9 mouse cellular contexts compared by ENCODE assay signal in genomic region chr11:115173549-115174339, GRCm38 (mm10). TPM values are rescaled to one million over a fixed set of nuclear protein-coding genes. Genes with fewer than 3 reads are reported as not detected.
DNase-seq lines count a peak whose midpoint lies in the region; ATAC-seq and TF ChIP-seq lines count a peak whose summit lies in the region.
"Had no signal": no experiment of that assay in that cellular context is flagged by ENCODE, and none has a peak within 500 bp of the region (broad histone marks: within the 10 kb centered on the region; RNA-seq: fewer than 3 reads in every experiment).

No protein-coding gene starts in this region.

- H3K9ac ChIP-seq in heart, embryonic 16.5 days (ENCODE audit: low read length), result peak overlapping the region; percentile 33; the same call in 1 of the 2 replicates
- H3K9ac ChIP-seq in neural tube, embryonic 15.5 days (replicated peaks), result no peak overlapping the region
- H3K9ac ChIP-seq: liver, embryonic 14.5 days had no signal

- WGBS in heart, embryonic 16.5 days, result 27% methylated on average over 16 of the region's 16 CpGs
- WGBS in bone marrow, adult 2 months, result 20% methylated on average over 16 of the region's 16 CpGs
- WGBS in neural tube, embryonic 15.5 days, result 16% methylated on average over 16 of the region's 16 CpGs

- intact Hi-C loops in heart, postnatal 14 days (cut with DNase I), result no loop called here

- DNase-seq in heart, postnatal 14 days, result no peak
- DNase-seq in kidney, postnatal 25 days, result peak; percentile 42 to 73
- no peak for DNase-seq in adrenal gland, adult (ENCODE audit: inconsistent age in 2 of 2, low spot score in 1 of 2)
- no peak for DNase-seq in frontal cortex, postnatal 10 days (ENCODE audit: low spot score in 2 of 2)
- DNase-seq in urinary bladder, postnatal 10 days (ENCODE audit: low spot score), result no peak

- no peaks in the 10 kb centered on the region for H3K9me3 ChIP-seq in heart, embryonic 16.5 days (replicated peaks; ENCODE audit: control insufficient read depth, low read length)
- H3K9me3 ChIP-seq in neural tube, embryonic 15.5 days (replicated peaks), result no peaks in the 10 kb centered on the region

- no peak overlapping the region for H3K4me3 ChIP-seq in heart, embryonic 16.5 days (ENCODE audit: low read length)
- no peak overlapping the region for H3K4me3 ChIP-seq in bone marrow, adult 2 months (replicated peaks; ENCODE audit: control insufficient read depth, low read depth, low read length)
- no peak overlapping the region for H3K4me3 ChIP-seq in neural tube, embryonic 15.5 days (replicated peaks)

- no peak for TF ChIP-seq CTCF in bone marrow, adult 2 months (IDR thresholded peaks at IDR 0.05; ENCODE audit: control insufficient read depth, insufficient read depth, low read length)

- H3K4me1 ChIP-seq in heart, embryonic 16.5 days (ENCODE audit: control insufficient read depth, insufficient read depth, low read length), result peaks cover 23% of the 10 kb centered on the region
- peaks cover 10% of the 10 kb centered on the region for H3K4me1 ChIP-seq in bone marrow, adult 2 months (ENCODE audit: control insufficient read depth, insufficient read depth, low read length)
- H3K4me1 ChIP-seq in neural tube, embryonic 15.5 days, result peaks cover 73% of the 10 kb centered on the region

- no peaks in the 10 kb centered on the region for H3K27me3 ChIP-seq in heart, embryonic 16.5 days (ENCODE audit: control insufficient read depth, insufficient read depth, low read length)
- peaks cover 2% of the 10 kb centered on the region; the same call in 1 of the 2 replicates for H3K27me3 ChIP-seq in neural tube, embryonic 15.5 days (replicated peaks)

- 0 out of 2 replicates have a peak overlapping the region, but pooled peaks have one; percentile 22 for H3K27ac ChIP-seq in heart, embryonic 16.5 days (ENCODE audit: low read length)
- H3K27ac ChIP-seq in bone marrow, adult 2 months (ENCODE audit: control insufficient read depth, insufficient read depth, low read depth, low read length, poor library complexity), result peak overlapping the region; percentile 21
- H3K27ac ChIP-seq in neural tube, embryonic 15.5 days (replicated peaks), result no peak overlapping the region
- H3K27ac ChIP-seq: liver, embryonic 14.5 days had no signal

- H3K4me2 ChIP-seq in heart, embryonic 16.5 days (ENCODE audit: low read depth, low read length), result peak overlapping the region; percentile 20; the same call in 1 of the 2 replicates
- H3K4me2 ChIP-seq in neural tube, embryonic 15.5 days, result peak overlapping the region; percentile 19; the same call in 1 of the 2 replicates

- TF ChIP-seq POLR2A in bone marrow, adult 2 months (IDR thresholded peaks at IDR 0.05; ENCODE audit: borderline replicate concordance, control insufficient read depth, low read depth, low read length), result no peak

- H3K36me3 ChIP-seq in heart, embryonic 16.5 days (ENCODE audit: control insufficient read depth, insufficient read depth), result no peaks in the 10 kb centered on the region
- H3K36me3 ChIP-seq in neural tube, embryonic 15.5 days, result no peaks in the 10 kb centered on the region

- ATAC-seq in heart, embryonic 16.5 days (replicated peaks; ENCODE audit: extremely low read depth, insufficient read depth, low FRiP score), result no peak
- no peak for ATAC-seq in neural tube, embryonic 15.5 days (ENCODE audit: low FRiP score)

RNA-seq across cellular contexts. Expression of gene Slc9a3r1, which starts 10.6 kb away (rescaled TPM):
- polyA plus RNA-seq in heart, embryonic 16.5 days (2015; fragmentation: Nextera tagmentation; extraction: Ambion mirVana), result 34.2 and 51.7 TPM in 2 replicates
- total RNA-seq in heart, postnatal 14 days (2021), result 10 to 100 TPM; 12.7 to 13.5 TPM
- 21.9 and 51.0 TPM in 2 replicates for polyA plus RNA-seq in bone marrow, adult 2 months (2011; ENCODE audit: insufficient read depth, insufficient read length, low replicate concordance, missing spikeins)
- polyA plus RNA-seq in neural tube, embryonic 15.5 days (2015; fragmentation: Nextera tagmentation; extraction: Ambion mirVana), result 45.5 and 80.6 TPM in 2 replicates

RNA-seq across cellular contexts. Expression of gene Tmem104, which starts 13.5 kb away (rescaled TPM):
- polyA plus RNA-seq in heart, embryonic 16.5 days (2015; fragmentation: Nextera tagmentation; extraction: Ambion mirVana), result 6.6 and 7.1 TPM in 2 replicates
- total RNA-seq in heart, postnatal 14 days (2021), result 1 to 10 TPM; 9.5 to 9.6 TPM
- polyA plus RNA-seq in bone marrow, adult 2 months (2011; ENCODE audit: insufficient read depth, insufficient read length, low replicate concordance, missing spikeins), result 3.1 and 5.8 TPM in 2 replicates
- 11.7 TPM in 2 replicates for polyA plus RNA-seq in neural tube, embryonic 15.5 days (2015; fragmentation: Nextera tagmentation; extraction: Ambion mirVana)

RNA-seq across cellular contexts. Expression of gene Nat9, which starts 13.9 kb away (rescaled TPM):
- 18.6 and 20.8 TPM in 2 replicates for polyA plus RNA-seq in heart, embryonic 16.5 days (2015; fragmentation: Nextera tagmentation; extraction: Ambion mirVana)
- total RNA-seq in heart, postnatal 14 days (2021), result 10 to 100 TPM; 17.0 to 17.1 TPM
- polyA plus RNA-seq in bone marrow, adult 2 months (2011; ENCODE audit: insufficient read depth, insufficient read length, low replicate concordance, missing spikeins), result 19.4 and 24.2 TPM in 2 replicates
- 22.0 and 22.8 TPM in 2 replicates for polyA plus RNA-seq in neural tube, embryonic 15.5 days (2015; fragmentation: Nextera tagmentation; extraction: Ambion mirVana)

RNA-seq across cellular contexts. Expression of gene Cd300lf, which starts 40.0 kb away (rescaled TPM):
- polyA plus RNA-seq in heart, embryonic 16.5 days (2015; fragmentation: Nextera tagmentation; extraction: Ambion mirVana), result 0.72 and 0.87 TPM in 2 replicates
- under 1 TPM; 0.46 to 0.69 TPM for total RNA-seq in heart, postnatal 14 days (2021)
- polyA plus RNA-seq in bone marrow, adult 2 months (2011; ENCODE audit: insufficient read depth, insufficient read length, low replicate concordance, missing spikeins), result 39.9 and 79.7 TPM in 2 replicates
- 0.20 and 0.27 TPM in 2 replicates for polyA plus RNA-seq in neural tube, embryonic 15.5 days (2015; fragmentation: Nextera tagmentation; extraction: Ambion mirVana)

Comparison
In these comparisons a context has a peak if more than half of its experiments do, and no peak if none do; other contexts are left out.
1. DNase-seq: peak in kidney, postnatal 25 days (2 of 2); none in heart, postnatal 14 days (0 of 2), adrenal gland, adult (0 of 2), frontal cortex, postnatal 10 days (0 of 2) and urinary bladder, postnatal 10 days (single experiment).